Mouse (Mus musculus) spleen, adult 2 months (tissue): Measurements from ENCODE around the gene Simc1. TPM values are rescaled to one million over a fixed set of nuclear protein-coding genes. Genes with fewer than 3 reads are reported as not detected.

Experiments used
- DNase-seq, 2 experiments: peaks; one replicate each; pipeline versions ENCODE4 v3.0.0 to v3.0.0-alpha.2; 2012 to 2021; ENCODE audit warnings: low spot score in 2 of 2, low read depth in 1 of 2
- H3K27ac ChIP-seq: fragments of 200-500 bp; 2 replicates; pipeline ENCODE4 v1.5.1; 2012; ENCODE audit warnings: low read length, inconsistent platforms; ENCODE audit not compliant: insufficient read depth
- H3K27me3 ChIP-seq: fragments of 200-500 bp; 2 replicates; pipeline ENCODE4 v1.6.1; 2012; ENCODE audit warnings: mild to moderate bottlenecking, moderate library complexity, low read length, inconsistent platforms; ENCODE audit not compliant: control insufficient read depth, insufficient read depth
- H3K36me3 ChIP-seq: fragments of 200-500 bp; 2 replicates; pipeline ENCODE4 v1.6.1; 2012; ENCODE audit warnings: mild to moderate bottlenecking, low read length, inconsistent platforms; ENCODE audit not compliant: control insufficient read depth, insufficient read depth
- H3K4me1 ChIP-seq: fragments of 200-500 bp; 2 replicates; pipeline ENCODE4 v1.6.1; 2011; ENCODE audit warnings: inconsistent platforms; ENCODE audit not compliant: control insufficient read depth, insufficient read depth, insufficient read length
- H3K4me3 ChIP-seq: fragments of 200-500 bp; 2 replicates; pipeline ENCODE4 v1.5.1; 2011; ENCODE audit warnings: mild to moderate bottlenecking, inconsistent platforms; ENCODE audit not compliant: insufficient read depth, insufficient read length; ENCODE audit errors: extremely low read depth
- CTCF ChIP-seq: fragments of 200-500 bp; IDR thresholded peaks from 2 replicates; pipeline ENCODE4 v1.5.1; 2011; ENCODE audit warnings: mild to moderate bottlenecking, inconsistent platforms; ENCODE audit not compliant: insufficient read depth, insufficient read length, insufficient replicate concordance; ENCODE audit errors: extremely low read depth
- POLR2A ChIP-seq: fragments of 200-500 bp; IDR thresholded peaks from 2 replicates; pipeline ENCODE4 v1.6.1; 2011; ENCODE audit warnings: low read depth, low read length, inconsistent platforms
- WGBS: fragments of 180-500 bp; shearing (Covaris S2); methylation state at CpG from one replicate; pipeline ENCODE4 v1.1.7; 2018; 5-methylcytosine and 5-hydroxymethylcytosine counted together
- polyA plus RNA-seq: library from polyadenylated mRNA; depleted of rRNA; stranded (reverse); fragments of >200 nt; gene quantifications from 2 replicates; pipeline ENCODE4 v1.2.3, GENCODE M21; 2012; rRNA removed

Gene Simc1
- polyA plus RNA-seq, 1 experiment = 7.3 TPM

- no peak overlapping the region for H3K27ac ChIP-seq
- TF ChIP-seq POLR2A (no peak), CTCF (no peak)
- H3K4me3 ChIP-seq = no peak overlapping the region
- H3K4me1 ChIP-seq = 0 out of 2 replicates have a peak, but pooled peaks cover 5% of the 10 kb centered on the region
- H3K27me3 ChIP-seq = no peaks in the 10 kb centered on the region
- 86% methylated on average over 11 of the region's 11 CpGs for WGBS
- DNase-seq = no peak
- H3K36me3 ChIP-seq = no peaks in the 10 kb centered on the region
These were observed 90.0 kb downstream of the Simc1 start for GRCm38 (mm10) chr13:54593617-54594016.

- Histone ChIP-seq H3K27me3 (no peaks in the 10 kb centered on the region), H3K36me3 (no peaks in the 10 kb centered on the region; the same call in 1 of the 2 replicates), H3K27ac (no peak overlapping the region), H3K4me1 (0 out of 2 replicates have a peak, but pooled peaks cover 1% of the 10 kb centered on the region), H3K4me3 (no peak overlapping the region)
- TF ChIP-seq POLR2A (no peak), CTCF (no peak)
- no peak for DNase-seq
- 92% methylated on average over 8 of the region's 8 CpGs for WGBS
These were observed 92.6 kb downstream of the Simc1 start for GRCm38 (mm10) chr13:54596107-54596690.

- H3K4me3 ChIP-seq = no peak overlapping the region
- TF ChIP-seq CTCF (no peak), POLR2A (no peak)
- WGBS = 92% methylated on average over 5 of the region's 5 CpGs
- H3K4me1 ChIP-seq = no peaks in the 10 kb centered on the region
- no peak overlapping the region for H3K27ac ChIP-seq
- H3K36me3 ChIP-seq = no peaks in the 10 kb centered on the region; the same call in 1 of the 2 replicates
- no peaks in the 10 kb centered on the region for H3K27me3 ChIP-seq
- no peak for DNase-seq
These were observed 93.3 kb downstream of the Simc1 start for GRCm38 (mm10) chr13:54596870-54597269.

- no peak overlapping the region for H3K27ac ChIP-seq
- WGBS = 96% methylated on average over 12 of the region's 12 CpGs
- TF ChIP-seq CTCF (no peak), POLR2A (no peak)
- no peaks in the 10 kb centered on the region for H3K27me3 ChIP-seq
- H3K4me3 ChIP-seq = no peak overlapping the region
- DNase-seq = no peak
- H3K36me3 ChIP-seq = no peaks in the 10 kb centered on the region; the same call in 1 of the 2 replicates
- no peaks in the 10 kb centered on the region for H3K4me1 ChIP-seq
These were observed 95.1 kb downstream of the Simc1 start for GRCm38 (mm10) chr13:54598622-54599143.

Other genes starting within 250 kb of the Simc1 start
- 3.5 and 4.3 TPM in 2 replicates for gene Cplx2, start 132.4 kb upstream of the Simc1 start, polyA plus RNA-seq
- 21.0 and 38.9 TPM in 2 replicates for gene Thoc3, start 34.9 kb upstream of the Simc1 start, polyA plus RNA-seq
- 39.8 and 42.9 TPM in 2 replicates for gene 4833439L19Rik, start 61.7 kb downstream of the Simc1 start, polyA plus RNA-seq
- 16.4 and 25.5 TPM in 2 replicates for gene Arl10, start 71.2 kb downstream of the Simc1 start, polyA plus RNA-seq
- 6.7 and 7.0 TPM in 2 replicates for gene Nop16, start 86.3 kb downstream of the Simc1 start, polyA plus RNA-seq
- 68.3 and 86.0 TPM in 2 replicates for gene Higd2a, start 86.4 kb downstream of the Simc1 start, polyA plus RNA-seq
- gene Cltb, start 107.6 kb downstream of the Simc1 start, polyA plus RNA-seq = 16.9 and 19.8 TPM in 2 replicates
- 13.3 and 14.4 TPM in 2 replicates for gene Faf2, start 118.0 kb downstream of the Simc1 start, polyA plus RNA-seq
- gene Rnf44, start 190.1 kb downstream of the Simc1 start, polyA plus RNA-seq = 262 and 359 TPM in 2 replicates
- 0.04 and 0.11 TPM in 2 replicates for gene Cdhr2, start 197.7 kb downstream of the Simc1 start, polyA plus RNA-seq
- 0.05 and 0.06 TPM in 2 replicates for gene Gprin1, start 246.1 kb downstream of the Simc1 start, polyA plus RNA-seq